Mouse (Mus musculus): ENCODE measurements around the gene Klhl8. TPM values are rescaled to one million over a fixed set of nuclear protein-coding genes. Genes with fewer than 3 reads are reported as not detected.

Gene Klhl8
- total RNA-seq, 2 experiments from 2014 or later, result 40.8 to 43.0 TPM

DNA sequence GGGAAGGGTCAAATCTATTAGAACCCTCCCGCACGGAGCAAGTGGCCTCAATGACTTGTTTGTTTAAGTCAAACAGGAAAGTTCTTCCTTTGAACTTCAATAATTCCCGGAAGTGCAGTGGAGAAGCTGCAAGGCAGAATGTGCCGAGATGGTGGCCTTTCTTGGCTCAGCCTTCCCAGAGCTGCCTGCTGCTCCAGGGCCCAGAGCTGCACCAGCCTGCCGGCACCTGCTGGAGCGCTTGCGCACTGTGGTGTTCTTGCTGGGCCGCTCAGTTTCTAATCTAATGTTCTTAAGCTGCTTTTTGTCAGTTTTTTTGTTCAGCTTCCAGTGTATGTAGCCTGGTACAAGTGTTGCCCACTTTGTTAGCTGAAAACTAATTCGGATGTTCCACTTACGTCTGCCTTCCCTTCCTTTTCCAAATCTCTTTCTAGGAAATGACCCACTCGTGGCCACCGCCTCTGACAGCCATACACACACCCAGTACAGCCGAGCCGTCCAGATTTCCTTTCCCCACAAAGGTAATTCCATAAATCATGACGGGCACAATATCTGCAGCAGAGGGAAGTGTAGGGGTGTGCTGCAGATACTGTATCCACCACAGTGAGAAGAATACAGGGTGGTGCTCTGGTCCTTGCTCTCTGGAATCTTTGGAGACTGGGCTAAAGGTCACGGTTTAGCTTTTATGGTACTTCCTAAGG is 96.4 kb downstream of the Klhl8 start:
- no peak for DNase-seq (ENCODE audit: low spot score in 2 of 2)

- no peak for DNase-seq (ENCODE audit: low spot score in 2 of 2)
Measured at GRCm38 (mm10) chr5:103813997-103814542, 97.0 kb downstream of the Klhl8 start.

GRCm38 (mm10) chr5:103813291-103813690 is 97.8 kb downstream of the Klhl8 start:
- DNase-seq (ENCODE audit: low spot score in 2 of 2), result no peak

Other genes with a start within 250 kb of the Klhl8 start
- gene Aff1, start 218.9 kb downstream of the Klhl8 start, total RNA-seq (2021), result 10 to 100 TPM; 10.3 to 11.1 TPM
- not detected for gene Hsd17b13, start 66.2 kb upstream of the Klhl8 start, total RNA-seq (2021)
- 10 to 100 TPM; 33.5 to 34.2 TPM for gene Hsd17b11, start 110.7 kb upstream of the Klhl8 start, total RNA-seq (2021)
- gene Nudt9, start 135.0 kb upstream of the Klhl8 start, total RNA-seq (2021), result 10 to 100 TPM; 68.2 to 69.0 TPM
- not detected for gene Gm17660, start 166.3 kb upstream of the Klhl8 start, total RNA-seq (2021)
- gene Sparcl1, start 202.5 kb upstream of the Klhl8 start, total RNA-seq (2021), result 1,000 to 10,000 TPM; 1,050 to 1,141 TPM